Mouse (Mus musculus): ENCODE results near the gene Cntf.
"Not testable (repeated sequence)": the region's sequence is repeated elsewhere in the genome, so short reads cannot be mapped to it uniquely, and the experiment has no call there.

The Cntf gene

DNA sequence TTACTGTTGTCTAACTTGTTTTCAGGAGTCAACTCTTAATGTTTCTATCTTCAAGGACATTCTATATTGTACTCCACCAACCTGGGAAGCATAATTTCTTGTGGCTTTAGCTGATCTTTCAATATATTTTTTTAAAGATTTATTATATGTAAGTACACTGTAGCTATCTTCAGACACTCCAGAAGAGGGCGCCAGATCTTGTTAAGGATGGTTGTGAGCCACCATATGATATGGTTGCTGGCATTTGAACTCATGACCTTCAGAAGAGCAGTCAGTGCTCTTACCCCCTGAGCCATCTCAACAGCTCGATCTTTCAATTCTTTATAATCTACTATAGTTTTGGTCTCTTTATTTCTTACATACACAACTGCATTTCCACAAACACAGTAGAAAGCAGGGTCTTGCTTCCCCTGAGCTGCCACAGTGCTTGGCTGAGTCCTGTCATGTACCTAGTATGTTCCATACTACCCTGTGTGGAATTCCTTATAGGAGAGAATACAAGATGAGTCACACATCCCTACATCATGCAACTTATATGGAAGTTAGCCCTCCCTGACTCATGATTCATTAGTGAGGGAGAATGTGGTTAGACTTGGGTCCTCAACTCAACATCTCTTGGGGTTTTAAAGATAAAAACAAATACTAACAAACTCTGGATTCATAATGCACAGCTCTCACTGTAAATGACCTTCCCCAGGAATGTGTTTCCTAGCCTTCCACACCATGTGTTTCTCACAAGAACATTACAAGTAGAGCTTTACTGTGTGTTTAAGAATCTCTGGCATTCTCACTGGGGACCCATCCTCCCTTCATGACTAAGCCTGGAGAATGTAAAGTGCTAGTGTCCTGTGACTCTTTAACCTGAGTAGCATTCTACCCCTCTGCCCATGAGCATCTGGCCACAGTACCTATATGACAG is 3.0 kb downstream of the Cntf start:
- DNase-seq: no peak

DNA sequence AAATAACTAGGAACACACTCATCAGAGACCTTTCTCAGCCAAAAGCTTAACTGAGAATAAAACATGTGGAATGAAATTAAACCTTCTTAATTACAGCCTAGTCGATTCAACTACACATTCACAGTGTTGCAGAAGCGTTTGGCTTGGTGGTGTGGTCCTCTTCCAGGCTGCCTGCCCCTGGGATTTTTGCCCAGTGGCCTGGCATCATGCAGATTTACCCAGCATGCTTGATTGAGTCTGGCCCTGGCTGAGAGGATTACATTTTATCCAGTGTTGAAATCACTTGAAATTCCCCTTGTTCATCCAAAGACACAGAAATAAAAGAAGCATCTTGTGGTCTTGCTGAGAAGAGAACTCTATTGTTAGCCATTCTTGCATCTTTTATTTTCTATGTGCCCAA is 5.8 kb downstream of the Cntf start:
- DNase-seq: peak; percentile 87 to 90

DNA sequence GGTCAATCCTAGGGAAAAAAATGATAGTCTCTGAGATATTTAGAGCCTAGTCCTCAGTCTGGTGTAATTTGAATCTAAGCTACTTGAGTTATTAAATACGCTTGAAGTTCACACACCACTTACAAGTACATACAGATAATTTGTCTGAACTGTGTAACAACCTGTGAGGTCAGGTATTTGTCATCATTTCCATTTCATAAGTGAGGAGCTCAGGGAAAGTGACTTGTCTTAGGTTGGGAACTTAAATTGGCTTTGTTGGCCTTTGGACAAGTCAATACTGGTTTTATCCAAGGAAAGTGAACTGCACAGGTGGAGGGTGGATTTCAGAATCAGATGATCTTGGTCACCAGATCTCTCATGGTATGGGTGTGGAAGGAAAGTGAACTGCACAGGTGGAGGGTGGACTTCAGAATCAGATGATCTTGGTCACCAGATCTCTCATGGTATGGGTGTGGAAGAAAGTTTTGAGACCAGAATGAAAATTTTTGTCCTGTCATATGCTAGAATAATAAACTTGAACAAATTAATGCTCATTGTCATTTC is 6.4 kb downstream of the Cntf start:
- DNase-seq: no peak

DNA sequence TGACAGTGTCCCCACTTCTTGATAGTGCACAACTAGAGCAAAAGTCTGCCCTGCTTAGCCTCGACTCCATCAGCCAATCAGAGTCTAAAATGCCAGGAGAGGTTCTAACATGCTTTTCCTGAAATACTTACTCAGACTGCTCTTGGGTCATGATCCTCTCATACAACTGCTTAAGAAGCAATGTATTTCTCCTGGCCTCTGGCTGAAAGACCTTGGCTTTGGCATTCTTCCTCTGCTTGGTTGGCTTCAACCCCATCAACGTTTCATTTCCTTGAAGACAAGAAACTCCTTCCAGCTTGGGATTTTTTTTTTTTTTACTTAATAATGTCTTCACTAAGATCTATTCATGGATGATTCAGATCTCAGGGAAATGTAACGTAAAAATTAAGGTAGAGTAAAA is 9.1 kb downstream of the Cntf start:
- DNase-seq: no peak

DNA sequence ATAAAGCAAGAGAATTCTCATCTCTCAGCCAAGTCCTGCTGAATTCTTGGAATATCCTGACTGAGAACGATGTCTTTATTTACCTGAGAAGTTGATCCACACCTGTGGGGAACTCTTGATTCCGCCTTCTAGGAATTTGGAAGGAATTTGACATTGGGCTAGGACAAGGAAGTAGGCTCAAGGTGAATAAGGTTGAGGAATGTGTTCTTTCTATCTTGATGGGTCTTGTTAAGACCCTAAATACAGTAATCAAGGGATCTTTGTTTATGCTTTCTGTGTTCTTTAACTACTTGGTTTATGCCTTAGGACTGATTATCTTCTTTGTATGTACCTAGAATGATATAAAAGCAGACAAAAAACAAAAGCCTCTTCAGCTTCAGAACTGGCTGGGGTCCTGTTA is 33.5 kb downstream of the Cntf start:
- no peak for DNase-seq

DNA sequence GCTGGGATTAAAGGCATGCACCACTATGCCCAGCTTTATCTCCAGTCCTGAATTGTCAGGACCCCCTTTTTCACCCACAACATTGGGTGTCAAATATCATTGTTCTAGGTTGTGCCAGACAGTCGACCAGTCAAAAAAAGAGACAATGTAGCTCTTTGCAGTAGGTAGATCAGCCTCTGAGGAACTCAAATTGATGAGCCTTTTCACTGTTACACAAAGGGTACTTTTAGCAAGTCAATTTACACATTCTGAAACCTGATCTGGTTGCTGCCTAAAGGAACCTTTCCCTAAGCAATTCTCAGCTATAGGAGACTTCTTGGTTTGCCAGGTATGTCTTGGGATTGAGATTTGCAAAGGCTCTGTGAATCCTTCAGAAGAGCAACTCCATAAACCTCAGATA is 34.4 kb downstream of the Cntf start:
- no peak for DNase-seq

DNA sequence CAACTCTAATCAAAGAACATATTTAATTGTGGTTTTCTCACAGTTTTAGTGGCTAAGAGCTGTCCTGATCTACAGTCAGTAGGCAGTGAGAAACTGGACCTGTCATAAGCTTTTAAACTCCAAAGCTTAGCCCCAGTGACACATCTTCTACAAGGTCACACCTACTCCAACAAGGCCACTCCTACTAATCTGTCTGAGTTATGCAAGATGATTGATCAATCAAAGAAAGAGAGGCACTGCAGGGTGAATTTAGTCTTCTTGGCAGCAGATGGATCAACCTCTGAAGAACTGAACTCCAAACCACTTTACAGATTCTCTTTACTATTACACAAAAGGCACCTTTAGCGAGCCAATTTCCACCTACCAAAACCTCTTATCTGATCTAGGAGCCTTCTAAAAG is 39.6 kb downstream of the Cntf start:
- DNase-seq: no peak

DNA sequence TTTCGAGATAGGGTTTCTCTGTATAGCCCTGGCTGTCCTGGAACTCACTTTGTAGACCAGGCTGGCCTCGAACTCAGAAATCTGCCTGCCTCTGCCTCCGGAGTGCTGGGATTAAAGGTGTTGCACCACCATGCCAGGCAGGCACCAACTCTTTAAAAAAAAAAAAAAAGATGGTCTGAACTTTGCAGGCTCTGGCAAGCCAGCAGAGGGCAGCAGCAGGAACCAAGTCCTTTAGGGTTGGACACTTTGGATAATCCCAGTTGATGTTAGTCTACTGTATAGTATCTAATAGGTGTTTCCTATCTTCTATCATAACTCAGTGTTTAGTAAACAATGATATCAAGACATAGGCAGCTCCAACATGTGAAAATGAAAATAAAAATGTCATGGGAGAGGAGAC is 43.1 kb downstream of the Cntf start:
- DNase-seq: peak; percentile 44 to 74

DNA sequence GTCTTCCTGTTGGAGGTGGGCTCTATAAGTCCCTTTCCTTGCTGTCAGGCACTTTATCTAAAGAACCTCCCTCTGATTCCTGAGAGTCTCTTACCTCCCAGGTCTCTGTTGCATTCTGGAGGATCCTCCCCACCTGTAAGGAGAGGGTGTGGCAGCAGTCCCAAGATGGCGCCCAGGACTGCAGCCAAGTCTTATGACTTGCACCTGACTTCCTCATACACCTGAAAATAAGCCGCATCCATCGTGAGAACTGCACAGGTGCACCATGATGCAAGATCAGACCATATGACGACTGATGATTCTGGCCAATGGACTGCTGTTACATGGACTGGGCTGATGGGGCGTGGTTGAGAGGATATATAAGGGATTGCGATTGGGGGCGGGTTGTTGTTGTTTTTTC is 43.8 kb downstream of the Cntf start:
- DNase-seq: not testable (repeated sequence)

DNA sequence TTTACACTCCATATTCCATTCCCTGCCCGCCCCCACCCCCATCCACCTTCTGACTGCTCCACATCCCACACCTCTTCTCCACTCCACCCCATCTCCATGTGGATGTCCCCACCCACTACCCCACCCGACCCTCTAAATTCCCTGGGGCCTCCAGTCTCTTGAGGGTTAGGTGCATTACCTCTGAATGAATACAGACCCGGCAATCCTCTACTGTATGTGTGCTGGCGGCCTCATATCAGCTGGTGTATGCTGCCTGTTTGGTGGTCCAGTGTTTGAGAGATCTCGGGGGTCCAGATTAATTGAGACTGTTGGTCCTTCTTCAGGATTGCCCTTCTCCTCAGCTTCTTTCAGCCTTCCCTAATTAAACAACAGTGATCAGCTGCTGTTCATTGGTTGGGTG is 44.5 kb downstream of the Cntf start:
- DNase-seq: not testable (repeated sequence)

DNA sequence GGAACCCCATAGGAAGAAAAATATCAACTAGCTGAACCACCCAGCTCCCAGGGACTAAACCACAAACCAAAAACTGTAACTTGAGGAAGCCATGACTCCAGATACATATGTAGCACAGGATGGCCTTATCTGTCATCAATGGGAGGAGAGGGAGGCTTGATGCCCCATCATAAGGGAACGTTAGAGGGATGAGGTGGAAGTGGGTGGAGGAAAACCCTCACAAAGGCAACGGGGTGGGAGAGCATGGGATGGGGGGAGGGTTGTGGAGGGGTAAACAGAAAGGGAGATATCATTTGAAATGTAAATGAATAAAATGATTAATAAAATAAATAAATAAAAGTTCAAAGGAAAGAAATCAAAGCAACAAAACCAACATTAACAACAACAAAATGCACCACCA is 45.0 kb downstream of the Cntf start:
- DNase-seq: no peak

DNA sequence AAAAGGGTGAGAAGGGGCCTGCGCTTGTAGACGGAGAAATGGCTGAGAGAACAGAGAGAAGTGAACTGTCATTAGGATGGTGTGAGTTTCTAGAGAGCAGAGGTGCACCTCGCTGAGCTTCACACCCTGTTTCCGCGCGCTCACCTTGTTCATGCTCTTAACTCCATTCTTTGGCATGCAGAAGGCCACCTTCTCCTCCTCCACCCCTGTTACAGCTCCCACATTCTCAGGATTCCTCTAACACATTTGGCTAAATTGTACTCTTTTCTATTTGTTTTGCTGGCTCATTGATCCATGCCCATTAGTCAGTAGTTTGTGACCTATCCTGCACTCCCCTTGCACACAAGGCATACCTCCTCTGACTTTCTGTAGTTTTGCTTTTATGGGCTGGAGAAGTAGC is 46.2 kb downstream of the Cntf start:
- DNase-seq: no peak

Measured in cerebellum, postnatal 25 days (tissue).